Mouse (Mus musculus) ES-Bruce4 (cell line): ENCODE measurements around the gene Vegfa. TPM values are rescaled to one million over a fixed set of nuclear protein-coding genes. Genes with fewer than 3 reads are reported as not detected.

Experiments
- H3K27ac ChIP-seq: 2 replicates; pipeline ENCODE4 v1.5.1; 2012; ENCODE audit warnings: low read length, inconsistent platforms; ENCODE audit not compliant: insufficient read depth
- H3K27me3 ChIP-seq: 2 replicates; pipeline ENCODE4 v1.6.1; 2012; ENCODE audit warnings: mild to moderate bottlenecking, low read length, inconsistent platforms; ENCODE audit not compliant: control insufficient read depth, poor library complexity, insufficient read depth, severe bottlenecking
- H3K36me3 ChIP-seq: 2 replicates; pipeline ENCODE4 v1.6.1; 2012; ENCODE audit warnings: inconsistent platforms, mild to moderate bottlenecking, low read length, moderate library complexity; ENCODE audit not compliant: control insufficient read depth, poor library complexity, insufficient read depth, severe bottlenecking
- H3K4me1 ChIP-seq: one replicate; pipeline ENCODE4 v1.8.1; 2011; ENCODE audit warnings: low read length; ENCODE audit not compliant: control insufficient read depth, insufficient read depth
- H3K4me3 ChIP-seq: 2 replicates; pipeline ENCODE4 v1.5.1; 2011; ENCODE audit warnings: low read depth, mild to moderate bottlenecking, low read length
- H3K9ac ChIP-seq: 2 replicates; pipeline ENCODE4 v1.6.1; 2012; ENCODE audit warnings: low read depth, mild to moderate bottlenecking, inconsistent platforms; ENCODE audit not compliant: poor library complexity, severe bottlenecking
- H3K9me3 ChIP-seq: replicated peaks from 2 replicates; pipeline ENCODE4 v1.6.1; 2012; ENCODE audit warnings: mild to moderate bottlenecking, low read length, inconsistent platforms; ENCODE audit not compliant: control insufficient read depth, poor library complexity, insufficient read depth, severe bottlenecking
- CTCF ChIP-seq: IDR thresholded peaks from one replicate; pipeline ENCODE4 v1.8.1; 2011; ENCODE audit warnings: low read depth, low read length
- EP300 ChIP-seq: IDR thresholded peaks from 2 replicates; pipeline ENCODE4 v1.6.1; 2011; ENCODE audit warnings: low read depth, low read length; ENCODE audit not compliant: insufficient read depth
- POLR2A ChIP-seq: IDR thresholded peaks from one replicate; pipeline ENCODE4 v1.8.1; 2011; ENCODE audit warnings: low read length; ENCODE audit not compliant: insufficient read depth
- polyA plus RNA-seq: library from polyadenylated mRNA; stranded (reverse); fragments of >200 nt; gene quantifications from 2 replicates; pipeline ENCODE4 v1.2.4, GENCODE M21; 2011; ENCODE audit warnings: low read depth; ENCODE audit not compliant: missing spikeins, insufficient read depth, insufficient read length

Vegfa gene
- polyA plus RNA-seq, 1 experiment, result 76.2 TPM

DNA sequence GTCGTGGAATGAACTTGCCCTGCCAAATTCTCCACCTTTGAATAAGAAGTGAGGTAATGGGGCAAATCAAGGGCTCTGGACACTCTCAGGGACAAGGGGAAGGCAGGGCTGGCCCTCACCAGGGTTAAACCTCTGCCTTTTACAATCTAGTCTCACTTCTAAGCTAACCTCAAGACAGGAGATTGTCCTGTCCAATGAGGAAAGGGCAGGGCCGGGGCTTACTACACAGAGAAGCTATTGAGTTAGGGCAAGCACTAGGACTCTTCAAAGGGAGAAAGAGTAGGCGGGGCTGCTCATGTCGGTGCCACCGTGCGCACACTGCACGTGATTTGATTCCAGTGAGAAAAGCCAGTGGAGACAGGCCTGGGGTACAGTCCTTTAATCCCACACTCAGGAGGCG is 62.6 kb downstream of the Vegfa start:
- no peak for TF ChIP-seq EP300
- no peak for TF ChIP-seq POLR2A
- no peak for TF ChIP-seq CTCF
- Histone ChIP-seq H3K4me1 (no peaks in the 10 kb centered on the region), H3K27ac (no peak overlapping the region)

DNA sequence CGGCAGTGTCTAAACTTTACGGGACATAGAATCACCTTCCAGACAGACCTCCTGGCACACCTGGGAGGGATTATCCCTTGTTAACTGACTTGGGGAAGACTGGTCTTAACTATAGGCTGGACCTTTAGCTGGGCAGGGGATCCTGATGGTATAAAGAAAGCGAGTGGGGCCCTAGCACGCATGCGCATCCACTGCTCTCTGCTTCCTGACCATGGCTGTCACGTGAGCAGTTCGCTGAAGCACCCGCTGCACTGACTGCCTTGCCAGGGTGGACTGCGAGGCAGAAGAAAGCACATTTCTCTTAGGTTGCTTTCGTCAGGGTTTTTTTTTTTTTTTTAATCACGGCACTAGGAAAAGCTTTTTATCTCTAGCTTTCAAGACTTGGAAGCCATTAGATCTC is 63.8 kb downstream of the Vegfa start:
- H3K9me3 ChIP-seq, result no peaks in the 10 kb centered on the region
- no peak overlapping the region for H3K4me3 ChIP-seq
- no peaks in the 10 kb centered on the region for H3K36me3 ChIP-seq
- no peak overlapping the region for H3K9ac ChIP-seq
- H3K4me1 ChIP-seq, result peaks cover 2% of the 10 kb centered on the region
- no peak overlapping the region for H3K27ac ChIP-seq
- TF ChIP-seq CTCF (no peak), POLR2A (no peak), EP300 (no peak)
- H3K27me3 ChIP-seq, result no peaks in the 10 kb centered on the region

More for the DNA sequence above, 62.6 kb downstream of the Vegfa start:
- H3K9ac ChIP-seq, result no peak overlapping the region
- no peaks in the 10 kb centered on the region for H3K36me3 ChIP-seq
- no peaks in the 10 kb centered on the region for H3K27me3 ChIP-seq
- H3K4me3 ChIP-seq, result no peak overlapping the region
- no peaks in the 10 kb centered on the region for H3K9me3 ChIP-seq

Other genes with a start within 250 kb of the Vegfa start
- gene Mrps18a, start 78.6 kb upstream of the Vegfa start, polyA plus RNA-seq, result 71.7 and 78.5 TPM in 2 replicates
- 1.0 and 1.5 TPM in 2 replicates for gene Rsph9, start 111.8 kb upstream of the Vegfa start, polyA plus RNA-seq
- 10.3 and 14.8 TPM in 2 replicates for gene Mad2l1bp, start 121.2 kb upstream of the Vegfa start, polyA plus RNA-seq
- gene Gtpbp2, start 128.7 kb upstream of the Vegfa start, polyA plus RNA-seq, result 23.5 and 25.8 TPM in 2 replicates
- 28.1 and 30.1 TPM in 2 replicates for gene Polh, start 170.3 kb upstream of the Vegfa start, polyA plus RNA-seq
- 77.8 and 79.1 TPM in 2 replicates for gene Xpo5, start 170.4 kb upstream of the Vegfa start, polyA plus RNA-seq
- gene Polr1c, start 215.7 kb upstream of the Vegfa start, polyA plus RNA-seq, result 106 and 133 TPM in 2 replicates
- 57.0 and 64.0 TPM in 2 replicates for gene Yipf3, start 215.7 kb upstream of the Vegfa start, polyA plus RNA-seq
- 0.57 and 0.68 TPM in 2 replicates for gene Lrrc73, start 221.2 kb upstream of the Vegfa start, polyA plus RNA-seq